Mouse (Mus musculus) myocyte (in vitro differentiated cells): Measurements from ENCODE around the gene Fbxw27.
"Not testable (repeated sequence)": the region's sequence is repeated elsewhere in the genome, so short reads cannot be mapped to it uniquely, and the experiment has no call there.

Source experiments
- CEBPB ChIP-seq: IDR thresholded peaks from 2 replicates; pipeline ENCODE4 v1.6.1; 2011; ENCODE audit warnings: mild to moderate bottlenecking, moderate library complexity; ENCODE audit not compliant: poor library complexity, insufficient read depth, severe bottlenecking
- E2F4 ChIP-seq: IDR thresholded peaks from one replicate; pipeline ENCODE4 v1.6.1; 2011; ENCODE audit warnings: mild to moderate bottlenecking, control low read depth, moderate library complexity; ENCODE audit not compliant: insufficient read depth
- MYOG ChIP-seq, 3 experiments: IDR thresholded peaks; one replicate each; pipeline ENCODE4 v1.6.1; 2011; ENCODE audit warnings: control low read depth in 2 of 3, low read depth in 2 of 3, mild to moderate bottlenecking in 2 of 3; ENCODE audit not compliant: insufficient read length in 2 of 3, control insufficient read depth in 1 of 3, insufficient read depth in 1 of 3
- POLR2A ChIP-seq: IDR thresholded peaks from one replicate; pipeline ENCODE4 v1.6.1; 2011; ENCODE audit warnings: low read depth, mild to moderate bottlenecking, control low read depth, moderate library complexity; ENCODE audit not compliant: insufficient read length
- TCF12 ChIP-seq: IDR thresholded peaks from one replicate; pipeline ENCODE4 v1.6.1; 2011; ENCODE audit warnings: mild to moderate bottlenecking, control low read depth; ENCODE audit not compliant: poor library complexity, insufficient read depth, severe bottlenecking

GRCm38 (mm10) chr9:109805596-109805995 lies 15.1 kb upstream of the Fbxw27 start:
- not testable (repeated sequence) for TF ChIP-seq POLR2A; E2F4; MYOG (IDR thresholded peaks at IDR 0.05; ENCODE audit: control insufficient read depth in 1 of 3, insufficient read depth in 1 of 3, insufficient read length in 2 of 3, low read depth in 2 of 3); TCF12; CEBPB
